Mouse (Mus musculus): ENCODE results near the gene Maats1. TPM values are rescaled to one million over a fixed set of nuclear protein-coding genes. Genes with fewer than 3 reads are reported as not detected.

The Maats1 gene
- polyA plus RNA-seq, 1 experiment: 0.04 TPM

- Histone ChIP-seq H3K36me3 (ENCODE audit: control insufficient read depth, insufficient read depth, low read length) (no peaks in the 10 kb centered on the region), H3K27me3 (ENCODE audit: control insufficient read depth, insufficient read depth, low read length) (no peaks in the 10 kb centered on the region), H3K4me1 (ENCODE audit: control insufficient read depth, insufficient read depth, insufficient read length) (peaks cover 7% of the 10 kb centered on the region; the same call in 1 of the 2 replicates), H3K27ac (ENCODE audit: insufficient read depth, low read length) (no peak overlapping the region), H3K4me3 (ENCODE audit: extremely low read depth, insufficient read depth, insufficient read length) (peak overlapping the region; percentile 57)
- TF ChIP-seq POLR2A (IDR thresholded peaks at IDR 0.05; ENCODE audit: low read depth, low read length) (no peak), CTCF (IDR thresholded peaks at IDR 0.05; ENCODE audit: extremely low read depth, insufficient read depth, insufficient read length, insufficient replicate concordance) (no peak)
- 27% methylated on average over 8 of the region's 8 CpGs for WGBS
- no peak for DNase-seq (ENCODE audit: low read depth in 1 of 2, low spot score in 2 of 2)
Observed at GRCm38 (mm10) chr16:38376841-38377249, 34.9 kb upstream of the Maats1 start.

GRCm38 (mm10) chr16:38376163-38376840 is 34.4 kb upstream of the Maats1 start:
- peak overlapping the region; percentile 57 for H3K4me3 ChIP-seq (ENCODE audit: extremely low read depth, insufficient read depth, insufficient read length)
- H3K36me3 ChIP-seq (ENCODE audit: control insufficient read depth, insufficient read depth, low read length): no peaks in the 10 kb centered on the region
- TF ChIP-seq CTCF (IDR thresholded peaks at IDR 0.05; ENCODE audit: extremely low read depth, insufficient read depth, insufficient read length, insufficient replicate concordance) (peak; percentile 24; the same call in 1 of the 2 replicates), POLR2A (IDR thresholded peaks at IDR 0.05; ENCODE audit: low read depth, low read length) (no peak)
- H3K4me1 ChIP-seq (ENCODE audit: control insufficient read depth, insufficient read depth, insufficient read length): peaks cover 7% of the 10 kb centered on the region; the same call in 1 of the 2 replicates
- H3K27me3 ChIP-seq (ENCODE audit: control insufficient read depth, insufficient read depth, low read length): no peaks in the 10 kb centered on the region
- H3K27ac ChIP-seq (ENCODE audit: insufficient read depth, low read length): no peak overlapping the region
- DNase-seq (ENCODE audit: low read depth in 1 of 2, low spot score in 2 of 2): peak; percentile 19 to 22
- WGBS: 31% methylated on average over 17 of the region's 17 CpGs

- no peaks in the 10 kb centered on the region for H3K27me3 ChIP-seq (ENCODE audit: control insufficient read depth, insufficient read depth, low read length)
- peaks cover 7% of the 10 kb centered on the region; the same call in 1 of the 2 replicates for H3K4me1 ChIP-seq (ENCODE audit: control insufficient read depth, insufficient read depth, insufficient read length)
- 85% methylated on average over 7 of the region's 7 CpGs for WGBS
- H3K4me3 ChIP-seq (ENCODE audit: extremely low read depth, insufficient read depth, insufficient read length): no peak overlapping the region
- no peaks in the 10 kb centered on the region for H3K36me3 ChIP-seq (ENCODE audit: control insufficient read depth, insufficient read depth, low read length)
- H3K27ac ChIP-seq (ENCODE audit: insufficient read depth, low read length): no peak overlapping the region
- no peak for TF ChIP-seq CTCF (IDR thresholded peaks at IDR 0.05; ENCODE audit: extremely low read depth, insufficient read depth, insufficient read length, insufficient replicate concordance)
- TF ChIP-seq POLR2A (IDR thresholded peaks at IDR 0.05; ENCODE audit: low read depth, low read length): no peak
- no peak for DNase-seq (ENCODE audit: low read depth in 1 of 2, low spot score in 2 of 2)
Observed at GRCm38 (mm10) chr16:38375182-38375581, 33.2 kb upstream of the Maats1 start.

GRCm38 (mm10) chr16:38374379-38375140 is 32.6 kb upstream of the Maats1 start:
- TF ChIP-seq CTCF (IDR thresholded peaks at IDR 0.05; ENCODE audit: extremely low read depth, insufficient read depth, insufficient read length, insufficient replicate concordance) (no peak), POLR2A (IDR thresholded peaks at IDR 0.05; ENCODE audit: low read depth, low read length) (no peak)
- no peak for DNase-seq (ENCODE audit: low read depth in 1 of 2, low spot score in 2 of 2)
- no peak overlapping the region for H3K27ac ChIP-seq (ENCODE audit: insufficient read depth, low read length)
- no peak overlapping the region for H3K4me3 ChIP-seq (ENCODE audit: extremely low read depth, insufficient read depth, insufficient read length)
- 75% methylated on average over 10 of the region's 10 CpGs for WGBS
- no peaks in the 10 kb centered on the region for H3K36me3 ChIP-seq (ENCODE audit: control insufficient read depth, insufficient read depth, low read length)
- H3K27me3 ChIP-seq (ENCODE audit: control insufficient read depth, insufficient read depth, low read length): no peaks in the 10 kb centered on the region
- H3K4me1 ChIP-seq (ENCODE audit: control insufficient read depth, insufficient read depth, insufficient read length): peaks cover 5% of the 10 kb centered on the region; the same call in 1 of the 2 replicates

- no peak overlapping the region for H3K27ac ChIP-seq (ENCODE audit: insufficient read depth, low read length)
- H3K27me3 ChIP-seq (ENCODE audit: control insufficient read depth, insufficient read depth, low read length): no peaks in the 10 kb centered on the region
- 88% methylated on average over 16 of the region's 16 CpGs for WGBS
- DNase-seq (ENCODE audit: low read depth in 1 of 2, low spot score in 2 of 2): no peak
- TF ChIP-seq POLR2A (IDR thresholded peaks at IDR 0.05; ENCODE audit: low read depth, low read length) (no peak), CTCF (IDR thresholded peaks at IDR 0.05; ENCODE audit: extremely low read depth, insufficient read depth, insufficient read length, insufficient replicate concordance) (no peak)
- no peak overlapping the region for H3K4me3 ChIP-seq (ENCODE audit: extremely low read depth, insufficient read depth, insufficient read length)
- H3K4me1 ChIP-seq (ENCODE audit: control insufficient read depth, insufficient read depth, insufficient read length): peaks cover 3% of the 10 kb centered on the region; the same call in 1 of the 2 replicates
- no peaks in the 10 kb centered on the region for H3K36me3 ChIP-seq (ENCODE audit: control insufficient read depth, insufficient read depth, low read length)
Observed at GRCm38 (mm10) chr16:38373941-38374340, 32.0 kb upstream of the Maats1 start.

- Histone ChIP-seq H3K36me3 (ENCODE audit: control insufficient read depth, insufficient read depth, low read length) (no peaks in the 10 kb centered on the region), H3K27ac (ENCODE audit: insufficient read depth, low read length) (no peak overlapping the region), H3K27me3 (ENCODE audit: control insufficient read depth, insufficient read depth, low read length) (no peaks in the 10 kb centered on the region), H3K4me1 (ENCODE audit: control insufficient read depth, insufficient read depth, insufficient read length) (peaks cover 3% of the 10 kb centered on the region; the same call in 1 of the 2 replicates), H3K4me3 (ENCODE audit: extremely low read depth, insufficient read depth, insufficient read length) (no peak overlapping the region)
- 86% methylated on average over 10 of the region's 10 CpGs for WGBS
- DNase-seq (ENCODE audit: low read depth in 1 of 2, low spot score in 2 of 2): no peak
- TF ChIP-seq POLR2A (IDR thresholded peaks at IDR 0.05; ENCODE audit: low read depth, low read length): no peak
- TF ChIP-seq CTCF (IDR thresholded peaks at IDR 0.05; ENCODE audit: extremely low read depth, insufficient read depth, insufficient read length, insufficient replicate concordance): no peak
Observed at GRCm38 (mm10) chr16:38373439-38373838, 31.5 kb upstream of the Maats1 start.

Data from spleen, adult 2 months (tissue).